Mouse (Mus musculus) heart, postnatal 0 days (tissue): ENCODE results near the gene Rnf186. TPM values are rescaled to one million over a fixed set of nuclear protein-coding genes. Genes with fewer than 3 reads are reported as not detected.

ENCODE experiments used
- ATAC-seq: fragments of 200-750 bp; cut with Nextera tagmentation; 2 replicates; pipeline ENCODE4 v1.8.0; 2017; ENCODE audit warnings: low read depth, moderate number of reproducible peaks, moderate library complexity; ENCODE audit not compliant: insufficient read depth
- DNase-seq: peaks from one replicate; pipeline ENCODE4 v3.0.0-alpha.2; 2016; ENCODE audit warnings: low spot score
- H3K27ac ChIP-seq: fragments of 300-500 bp; sonication (generic); 2 replicates; pipeline ENCODE4 v1.5.1; 2014; ENCODE audit warnings: low read depth, mild to moderate bottlenecking
- H3K27me3 ChIP-seq: fragments of 300-500 bp; sonication (generic); 2 replicates; pipeline ENCODE4 v1.6.1; 2014; ENCODE audit warnings: low read length, mixed read lengths; ENCODE audit not compliant: control insufficient read depth, insufficient read depth
- H3K36me3 ChIP-seq: fragments of 300-500 bp; sonication (generic); replicated peaks from 2 replicates; pipeline ENCODE4 v1.6.1; 2014; ENCODE audit warnings: low read length, mixed read lengths; ENCODE audit not compliant: control insufficient read depth, insufficient read depth
- H3K4me1 ChIP-seq: fragments of 300-500 bp; sonication (generic); 2 replicates; pipeline ENCODE4 v1.6.1; 2014; ENCODE audit warnings: antibody characterized with exemption; ENCODE audit not compliant: control insufficient read depth, insufficient read depth
- H3K4me2 ChIP-seq: fragments of 300-500 bp; sonication (generic); 2 replicates; pipeline ENCODE4 v1.6.1; 2014; ENCODE audit warnings: low read depth, mild to moderate bottlenecking, low read length, moderate library complexity
- H3K4me3 ChIP-seq: fragments of 300-500 bp; sonication (generic); 2 replicates; pipeline ENCODE4 v1.5.1; 2014; ENCODE audit warnings: low read depth, low read length
- H3K9ac ChIP-seq: fragments of 300-500 bp; sonication (generic); replicated peaks from 2 replicates; pipeline ENCODE4 v1.6.1; 2014; ENCODE audit warnings: low read depth, low read length, mixed read lengths
- H3K9me3 ChIP-seq: fragments of 300-500 bp; sonication (generic); replicated peaks from 2 replicates; pipeline ENCODE4 v1.6.1; 2016; ENCODE audit warnings: low read length; ENCODE audit not compliant: control insufficient read depth
- CTCF ChIP-seq: IDR thresholded peaks from 2 replicates; pipeline ENCODE4 v1.5.1; 2016; ENCODE audit warnings: antibody characterized with exemption, control low read depth, low read depth
- EP300 ChIP-seq: IDR thresholded peaks from 2 replicates; pipeline ENCODE4 v1.6.1; 2016; ENCODE audit warnings: antibody characterized with exemption, low read depth
- WGBS: fragments of 180-500 bp; shearing (Covaris S2); extraction: QIAGEN DNeasy Blood & Tissue Kit; methylation state at CpG from one replicate; pipeline ENCODE4 v1.1.7; 2014; 5-methylcytosine and 5-hydroxymethylcytosine counted together
- polyA plus RNA-seq: library from polyadenylated mRNA; unstranded; fragments of >200 nt; fragmentation: Nextera tagmentation; extraction: Ambion mirVana; gene quantifications from 2 replicates; pipeline ENCODE4 v1.2.1, GENCODE M21; 2015
- total RNA-seq: library from RNA; depleted of rRNA; stranded (reverse); fragments of >200 nt; gene quantifications from 2 replicates; pipeline ENCODE4 v1.2.3, GENCODE M21; 2014; ENCODE audit warnings: low replicate concordance

The Rnf186 gene
- total and polyA plus RNA-seq, 2 experiments from 2014 or later: not detected

DNA sequence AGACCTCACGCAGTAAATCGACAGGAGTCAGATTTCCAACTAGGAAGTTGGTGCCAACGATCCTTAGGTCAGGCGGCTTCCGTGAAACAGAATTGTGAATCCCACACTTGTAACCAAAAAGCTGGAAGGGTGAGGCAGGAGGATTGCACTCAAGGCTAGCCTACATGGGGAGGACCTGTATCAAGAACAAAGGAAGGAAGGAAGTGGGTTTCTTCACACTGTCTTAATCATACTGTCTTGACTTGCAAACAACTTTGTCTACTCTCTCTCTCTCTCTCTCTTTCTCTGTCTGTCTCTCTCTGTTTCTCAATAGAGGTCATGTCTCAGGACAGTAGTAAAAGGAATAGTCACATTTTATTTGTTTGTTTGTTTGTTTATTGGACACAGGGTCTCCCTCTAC lies 4.2 kb upstream of the Rnf186 start:
- Histone ChIP-seq H3K4me1 (no peaks in the 10 kb centered on the region), H3K27me3 (no peaks in the 10 kb centered on the region), H3K4me2 (no peak overlapping the region), H3K4me3 (no peak overlapping the region), H3K9me3 (no peaks in the 10 kb centered on the region), H3K27ac (no peak overlapping the region), H3K36me3 (no peaks in the 10 kb centered on the region), H3K9ac (no peak overlapping the region)
- ATAC-seq (no peak), DNase-seq (no peak)
- WGBS: 79% methylated on average over 5 of the region's 5 CpGs
- TF ChIP-seq EP300 (no peak), CTCF (no peak)

DNA sequence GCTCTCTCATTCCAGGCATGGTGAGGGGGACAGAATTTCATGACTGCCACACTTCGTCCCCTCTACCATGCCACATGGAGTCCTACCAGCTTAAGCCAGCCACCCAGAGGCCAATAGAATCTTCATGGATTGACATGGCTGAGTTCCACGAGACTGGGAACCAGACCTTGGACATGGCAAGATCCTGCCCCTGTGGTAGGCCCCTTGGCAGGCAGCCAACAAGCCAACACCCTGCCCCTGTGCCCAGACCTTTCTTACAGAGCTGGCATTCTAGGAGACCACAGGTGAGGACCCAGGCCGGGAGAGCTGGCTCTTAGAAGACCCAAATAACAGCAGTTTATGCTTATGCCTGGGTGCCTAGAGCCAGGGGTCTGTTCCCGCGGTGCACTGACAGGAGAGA lies 1.0 kb upstream of the Rnf186 start:
- Histone ChIP-seq H3K9ac (no peak overlapping the region), H3K36me3 (no peaks in the 10 kb centered on the region), H3K27me3 (no peaks in the 10 kb centered on the region), H3K4me3 (no peak overlapping the region), H3K27ac (no peak overlapping the region), H3K9me3 (no peaks in the 10 kb centered on the region), H3K4me2 (no peak overlapping the region), H3K4me1 (0 out of 2 replicates have a peak, but pooled peaks cover 6% of the 10 kb centered on the region)
- 69% methylated on average over 5 of the region's 5 CpGs for WGBS
- no peak for TF ChIP-seq EP300
- TF ChIP-seq CTCF: no peak
- ATAC-seq: no peak
- no peak for DNase-seq

DNA sequence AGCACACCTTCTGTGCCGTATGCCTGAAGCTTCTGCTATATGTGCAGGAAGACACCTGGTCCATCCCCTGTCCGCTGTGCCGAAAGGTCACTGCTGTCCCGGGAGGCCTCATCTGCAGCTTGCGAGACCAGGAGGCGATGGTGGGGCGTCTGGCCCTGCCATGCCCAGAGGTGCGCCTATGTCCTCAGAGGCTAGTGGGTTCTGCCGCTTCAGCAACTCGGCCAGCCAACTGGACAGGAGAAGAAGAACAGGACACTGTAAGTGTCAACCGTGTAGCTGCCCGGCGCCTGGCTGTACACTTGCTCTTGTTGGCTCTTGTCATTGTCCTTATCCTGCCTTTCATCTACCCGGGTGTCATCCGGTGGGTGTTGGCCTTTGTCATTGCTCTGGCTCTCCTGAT lies 573 bp downstream of the Rnf186 start:
- no peaks in the 10 kb centered on the region for H3K36me3 ChIP-seq
- no peak overlapping the region for H3K4me3 ChIP-seq
- WGBS: 78% methylated on average over 15 of the region's 15 CpGs
- no peak for TF ChIP-seq EP300
- peaks cover 12% of the 10 kb centered on the region; the same call in 1 of the 2 replicates for H3K4me1 ChIP-seq
- H3K27ac ChIP-seq: no peak overlapping the region
- H3K9ac ChIP-seq: no peak overlapping the region
- H3K4me2 ChIP-seq: no peak overlapping the region
- ATAC-seq (no peak), DNase-seq (no peak)
- no peaks in the 10 kb centered on the region for H3K9me3 ChIP-seq
- H3K27me3 ChIP-seq: no peaks in the 10 kb centered on the region

DNA sequence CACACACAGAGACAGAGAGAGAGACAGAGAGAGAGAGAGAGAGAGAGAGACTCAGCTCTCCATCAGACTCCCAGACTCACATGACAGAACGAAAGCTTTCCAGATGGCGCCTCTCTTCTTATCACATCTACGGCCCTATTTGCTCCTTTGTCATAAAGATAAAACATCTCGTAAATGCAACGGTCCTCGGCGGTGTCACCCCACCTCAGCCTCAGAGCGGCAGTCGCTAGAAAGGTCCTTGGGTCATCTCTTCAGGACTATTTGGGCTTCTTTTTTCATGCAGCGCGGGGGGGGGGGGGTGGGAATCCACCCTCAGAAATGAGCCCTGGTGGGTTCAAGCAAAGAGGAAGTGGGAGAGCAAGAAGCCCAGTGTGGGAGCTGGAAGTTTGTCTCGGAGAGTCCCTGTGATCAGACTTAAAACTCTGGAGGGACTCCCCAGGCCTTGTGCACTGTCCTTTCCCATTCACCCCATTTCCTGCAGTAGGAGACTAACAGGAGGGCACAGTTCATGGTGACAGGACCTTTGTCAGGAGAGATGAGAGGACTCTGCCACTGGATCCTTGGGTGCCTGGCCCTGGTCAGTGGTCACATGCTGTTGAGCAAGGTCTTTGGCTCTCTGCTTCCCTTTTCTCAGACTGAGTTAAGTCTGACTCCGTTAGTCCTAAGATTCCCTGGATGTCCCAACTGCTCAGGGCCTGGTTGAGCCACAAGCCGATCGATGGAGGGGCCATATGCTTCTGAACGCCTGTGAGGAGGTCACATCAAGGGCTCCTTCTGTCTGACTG lies 2.1 kb downstream of the Rnf186 start:
- no peak overlapping the region for H3K9ac ChIP-seq
- ATAC-seq: no peak
- H3K27ac ChIP-seq: no peak overlapping the region
- WGBS: 41% methylated on average over 16 of the region's 16 CpGs
- no peaks in the 10 kb centered on the region for H3K9me3 ChIP-seq
- no peaks in the 10 kb centered on the region for H3K36me3 ChIP-seq
- DNase-seq: no peak
- no peak overlapping the region for H3K4me3 ChIP-seq
- H3K4me2 ChIP-seq: no peak overlapping the region
- peaks cover 20% of the 10 kb centered on the region; the same call in 1 of the 2 replicates for H3K4me1 ChIP-seq
- no peak for TF ChIP-seq CTCF
- TF ChIP-seq EP300: no peak
- H3K27me3 ChIP-seq: no peaks in the 10 kb centered on the region

DNA sequence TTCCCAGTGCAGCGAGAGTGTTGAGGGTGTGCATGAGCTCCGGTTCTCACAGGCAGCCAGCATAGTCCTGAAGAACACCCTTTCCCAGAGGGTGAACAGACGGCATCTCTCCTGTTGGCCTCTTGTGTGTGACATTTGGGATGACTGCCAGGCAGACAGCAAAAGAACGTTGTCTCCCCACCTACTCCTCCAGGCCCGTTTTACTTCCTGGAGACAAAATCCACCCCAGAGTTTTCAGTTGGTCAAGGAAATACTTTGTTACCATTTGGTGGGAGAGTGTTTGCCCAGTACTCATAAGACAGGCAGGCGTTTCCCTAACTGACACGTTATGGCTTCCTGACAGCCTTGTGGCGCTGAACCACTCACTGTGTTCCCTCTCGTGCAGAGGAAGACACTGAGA lies 2.8 kb downstream of the Rnf186 start:
- DNase-seq: peak; percentile 30
- Histone ChIP-seq H3K4me1 (peaks cover 21% of the 10 kb centered on the region; the same call in 1 of the 2 replicates), H3K4me2 (no peak overlapping the region), H3K27ac (no peak overlapping the region), H3K27me3 (no peaks in the 10 kb centered on the region), H3K4me3 (no peak overlapping the region), H3K9ac (no peak overlapping the region), H3K9me3 (no peaks in the 10 kb centered on the region), H3K36me3 (no peaks in the 10 kb centered on the region)
- 30% methylated on average over 9 of the region's 9 CpGs for WGBS
- TF ChIP-seq EP300: no peak
- TF ChIP-seq CTCF: no peak
- no peak for ATAC-seq

DNA sequence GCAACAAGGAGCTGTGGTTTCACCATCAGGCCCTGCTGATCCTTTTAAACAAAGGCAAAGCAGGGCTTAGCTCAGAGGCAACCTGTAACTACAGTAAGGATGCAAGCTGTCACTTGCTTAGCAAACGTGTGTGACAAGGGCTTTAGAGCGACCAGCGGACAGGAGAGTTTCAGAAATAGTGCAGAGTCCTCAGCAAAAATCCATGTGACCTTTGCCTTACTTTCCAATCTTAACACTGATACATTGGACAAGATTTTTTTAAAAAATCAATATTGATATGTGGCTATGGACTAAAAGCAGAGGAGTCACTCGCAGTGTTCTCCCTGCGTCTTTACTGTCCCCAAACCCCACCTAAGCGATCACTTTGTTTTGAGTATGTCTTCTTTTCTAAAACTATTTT lies 4.5 kb downstream of the Rnf186 start:
- Histone ChIP-seq H3K4me2 (no peak overlapping the region), H3K9ac (no peak overlapping the region), H3K27ac (no peak overlapping the region; the same call in 1 of the 2 replicates), H3K4me1 (peaks cover 21% of the 10 kb centered on the region; the same call in 1 of the 2 replicates), H3K36me3 (no peaks in the 10 kb centered on the region), H3K9me3 (no peaks in the 10 kb centered on the region), H3K4me3 (no peak overlapping the region), H3K27me3 (no peaks in the 10 kb centered on the region)
- whole genome bisulfite sequencing: 89% methylated on average over 6 of the region's 6 CpGs
- ATAC-seq (no peak), DNase-seq (no peak)
- TF ChIP-seq EP300 (no peak), CTCF (no peak)
